Mouse (Mus musculus): ENCODE results near the gene Hhipl2. TPM values are rescaled to one million over a fixed set of nuclear protein-coding genes. Genes with fewer than 3 reads are reported as not detected.

Gene Hhipl2
- polyA plus RNA-seq, 1 experiment from 2014 or later, result 0.95 TPM

DNA sequence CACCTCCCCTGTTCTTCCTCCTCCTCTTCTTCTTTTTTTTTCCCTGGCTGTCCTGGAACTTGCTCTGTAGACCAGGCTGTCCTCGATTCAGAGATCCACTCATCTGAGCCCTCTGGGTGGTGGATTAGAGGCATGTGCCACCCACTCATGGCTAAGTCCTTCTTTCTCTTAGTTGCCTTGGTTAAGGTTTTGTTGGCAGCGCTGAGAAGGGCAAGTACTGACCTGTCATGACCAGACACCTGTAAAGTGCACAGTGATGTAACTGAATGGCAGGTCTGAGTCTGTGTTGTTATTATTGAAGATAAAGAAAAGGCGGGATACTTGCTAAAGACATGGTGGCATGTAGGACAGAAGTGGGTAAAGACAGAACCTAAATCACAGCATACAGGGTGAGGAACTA, 14.6 kb upstream of the Hhipl2 start:
- Histone ChIP-seq H3K9me3 (no peaks in the 10 kb centered on the region), H3K27me3 (no peaks in the 10 kb centered on the region), H3K9ac (no peak overlapping the region), H3K27ac (no peak overlapping the region), H3K4me2 (no peak overlapping the region), H3K4me3 (no peak overlapping the region), H3K36me3 (peaks cover 71% of the 10 kb centered on the region), H3K4me1 (no peaks in the 10 kb centered on the region)
- WGBS, result 94% methylated on average over 3 of the region's 3 CpGs
- ATAC-seq (ENCODE audit: insufficient number of reproducible peaks, low FRiP score, low TSS enrichment, low read depth), result no peak

- H3K9ac ChIP-seq, result no peak overlapping the region
- no peak overlapping the region for H3K27ac ChIP-seq
- 84% methylated on average over 15 of the region's 15 CpGs for WGBS
- ATAC-seq (ENCODE audit: insufficient number of reproducible peaks, low FRiP score, low TSS enrichment, low read depth), result no peak
- H3K4me2 ChIP-seq, result no peak overlapping the region
- no peaks in the 10 kb centered on the region for H3K27me3 ChIP-seq
- H3K36me3 ChIP-seq, result peaks cover 28% of the 10 kb centered on the region
- H3K9me3 ChIP-seq, result no peaks in the 10 kb centered on the region
- H3K4me3 ChIP-seq, result no peak overlapping the region
- H3K4me1 ChIP-seq, result no peaks in the 10 kb centered on the region
Observed at GRCm38 (mm10) chr1:183414081-183414727, 3.8 kb upstream of the Hhipl2 start.

GRCm38 (mm10) chr1:183419741-183420140, 1.7 kb downstream of the Hhipl2 start:
- H3K4me1 ChIP-seq, result no peaks in the 10 kb centered on the region
- no peak overlapping the region for H3K4me2 ChIP-seq
- WGBS, result 72% methylated on average over 7 of the region's 7 CpGs
- no peaks in the 10 kb centered on the region for H3K36me3 ChIP-seq
- no peak for ATAC-seq (ENCODE audit: insufficient number of reproducible peaks, low FRiP score, low TSS enrichment, low read depth)
- no peak overlapping the region for H3K9ac ChIP-seq
- no peaks in the 10 kb centered on the region for H3K9me3 ChIP-seq
- H3K27ac ChIP-seq, result no peak overlapping the region
- no peaks in the 10 kb centered on the region for H3K27me3 ChIP-seq
- no peak overlapping the region for H3K4me3 ChIP-seq

DNA sequence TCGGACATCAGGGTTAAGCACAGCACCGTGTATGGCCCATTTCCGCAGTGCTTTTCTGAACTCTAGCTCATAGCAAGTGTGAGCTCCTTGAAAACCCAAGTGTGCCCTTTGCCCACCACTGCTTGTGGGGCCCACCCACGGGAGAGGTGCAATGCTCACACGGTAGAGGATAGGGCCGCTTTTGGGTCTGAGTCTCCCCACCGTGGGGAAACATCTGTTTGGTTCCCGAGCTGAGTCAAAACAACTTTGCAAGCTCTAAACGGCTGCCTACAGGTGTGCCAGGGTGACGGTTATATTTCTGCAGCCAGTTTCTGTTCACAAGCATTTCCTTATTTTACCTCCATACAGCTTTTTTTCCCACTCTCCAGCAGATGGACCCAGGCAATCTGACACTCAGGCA, 2.3 kb downstream of the Hhipl2 start:
- no peak for ATAC-seq (ENCODE audit: insufficient number of reproducible peaks, low FRiP score, low TSS enrichment, low read depth)
- Histone ChIP-seq H3K4me3 (no peak overlapping the region), H3K9ac (no peak overlapping the region), H3K27ac (no peak overlapping the region), H3K27me3 (no peaks in the 10 kb centered on the region), H3K4me1 (no peaks in the 10 kb centered on the region), H3K4me2 (no peak overlapping the region), H3K9me3 (no peaks in the 10 kb centered on the region), H3K36me3 (no peaks in the 10 kb centered on the region)
- WGBS, result 80% methylated on average over 10 of the region's 10 CpGs

DNA sequence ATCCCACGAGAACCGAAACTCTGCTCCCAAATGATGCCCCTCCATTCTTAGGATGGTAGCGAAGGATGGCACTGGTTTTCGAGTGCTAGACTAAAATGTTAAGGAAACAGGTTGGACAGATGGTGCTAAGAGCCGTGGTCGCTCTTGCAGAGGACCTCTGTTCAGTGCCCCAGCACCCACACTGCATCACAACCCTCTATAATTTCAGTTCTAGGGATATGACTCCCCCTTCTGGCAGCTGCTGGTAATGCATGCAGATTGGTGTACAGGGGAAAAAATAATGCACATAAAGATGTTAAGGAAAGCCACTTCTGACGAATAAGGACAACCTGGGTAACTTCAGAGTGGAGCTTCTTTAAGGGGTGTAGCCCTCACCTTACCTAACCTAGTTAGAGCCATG, 6.1 kb downstream of the Hhipl2 start:
- 92% methylated on average over 7 of the region's 7 CpGs for WGBS
- Histone ChIP-seq H3K4me2 (no peak overlapping the region), H3K9ac (no peak overlapping the region), H3K4me1 (no peaks in the 10 kb centered on the region), H3K27me3 (no peaks in the 10 kb centered on the region), H3K9me3 (no peaks in the 10 kb centered on the region), H3K4me3 (no peak overlapping the region), H3K27ac (no peak overlapping the region), H3K36me3 (no peaks in the 10 kb centered on the region)
- ATAC-seq (ENCODE audit: insufficient number of reproducible peaks, low FRiP score, low TSS enrichment, low read depth), result no peak

GRCm38 (mm10) chr1:183434918-183435317, 16.9 kb downstream of the Hhipl2 start:
- no peak for ATAC-seq (ENCODE audit: insufficient number of reproducible peaks, low FRiP score, low TSS enrichment, low read depth)
- H3K4me3 ChIP-seq, result no peak overlapping the region
- no peaks in the 10 kb centered on the region for H3K36me3 ChIP-seq
- H3K27me3 ChIP-seq, result no peaks in the 10 kb centered on the region
- no peak overlapping the region for H3K27ac ChIP-seq
- no peak overlapping the region for H3K4me2 ChIP-seq
- H3K9me3 ChIP-seq, result no peaks in the 10 kb centered on the region
- no peak overlapping the region for H3K9ac ChIP-seq
- 84% methylated on average over 9 of the region's 9 CpGs for WGBS
- 0 out of 2 replicates have a peak, but pooled peaks cover 12% of the 10 kb centered on the region for H3K4me1 ChIP-seq

DNA sequence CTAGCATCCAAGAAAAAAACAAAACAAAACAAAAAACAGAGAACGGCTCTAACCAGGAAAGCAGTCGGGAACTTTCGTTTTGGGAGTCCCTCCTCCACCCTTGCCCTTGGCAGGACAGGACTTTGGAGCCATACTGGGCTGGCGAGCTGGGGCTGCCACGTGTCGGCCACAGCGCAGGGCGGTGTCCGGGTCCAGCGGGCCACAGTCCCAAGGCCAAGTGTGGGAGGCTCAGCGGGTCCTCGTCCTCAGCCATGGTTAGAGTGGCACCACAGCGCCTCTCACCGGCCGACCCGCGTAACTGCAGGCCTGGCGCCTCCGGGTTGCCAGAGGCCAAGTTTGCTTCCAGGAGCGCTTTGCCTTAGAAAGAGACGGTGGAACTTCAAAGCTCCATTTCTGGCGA, 21.0 kb downstream of the Hhipl2 start:
- Histone ChIP-seq H3K36me3 (no peaks in the 10 kb centered on the region), H3K9me3 (no peaks in the 10 kb centered on the region), H3K9ac (no peak overlapping the region), H3K4me1 (peaks cover 19% of the 10 kb centered on the region), H3K4me3 (peak overlapping the region; percentile 21), H3K4me2 (peak overlapping the region; percentile 29; the same call in 1 of the 2 replicates), H3K27ac (no peak overlapping the region), H3K27me3 (no peaks in the 10 kb centered on the region)
- 32% methylated on average over 22 of the region's 22 CpGs for WGBS
- ATAC-seq (ENCODE audit: insufficient number of reproducible peaks, low FRiP score, low TSS enrichment, low read depth), result no peak

DNA sequence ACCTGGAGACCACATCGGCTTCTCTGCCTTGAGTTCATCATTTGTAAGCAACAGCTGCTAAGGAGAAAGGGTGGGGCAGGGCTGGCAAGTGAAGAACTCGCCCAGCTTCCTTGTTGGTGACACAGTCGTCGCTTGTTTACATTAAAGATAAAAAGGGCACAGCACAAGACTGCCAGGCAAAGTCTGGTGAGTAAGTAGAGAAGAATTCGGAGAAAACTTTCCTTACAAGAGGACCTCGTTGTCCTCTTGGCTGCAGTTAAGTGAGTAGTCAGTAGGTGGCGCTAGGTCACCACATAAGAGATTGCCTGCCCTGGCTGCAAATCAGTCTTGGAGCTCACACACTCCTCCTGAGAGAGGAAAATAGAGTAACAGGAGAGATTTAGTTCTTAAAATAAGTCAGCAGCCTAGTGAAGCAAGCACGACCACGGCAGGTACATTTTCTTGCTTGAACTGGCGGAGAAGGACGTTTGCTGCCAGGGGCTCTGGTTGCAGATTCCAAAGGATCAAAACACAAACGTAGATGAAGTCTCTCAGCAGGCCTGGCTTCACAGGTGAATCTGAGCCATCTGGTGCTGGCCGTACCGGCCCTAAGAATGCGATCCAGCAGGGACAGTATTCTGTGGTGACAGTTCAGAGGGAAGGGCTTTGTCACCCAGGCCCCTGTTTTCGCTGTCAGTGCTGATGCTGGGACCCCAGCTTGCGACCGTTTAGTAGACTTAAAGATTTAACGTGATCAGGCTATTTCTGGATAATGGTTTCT, 24.2 kb downstream of the Hhipl2 start:
- Histone ChIP-seq H3K27me3 (no peaks in the 10 kb centered on the region), H3K4me1 (peaks cover 19% of the 10 kb centered on the region), H3K9ac (no peak overlapping the region), H3K9me3 (no peaks in the 10 kb centered on the region), H3K36me3 (no peaks in the 10 kb centered on the region), H3K4me3 (no peak overlapping the region), H3K4me2 (no peak overlapping the region), H3K27ac (no peak overlapping the region)
- 18% methylated on average over 19 of the region's 19 CpGs for WGBS
- ATAC-seq (ENCODE audit: insufficient number of reproducible peaks, low FRiP score, low TSS enrichment, low read depth), result no peak

DNA sequence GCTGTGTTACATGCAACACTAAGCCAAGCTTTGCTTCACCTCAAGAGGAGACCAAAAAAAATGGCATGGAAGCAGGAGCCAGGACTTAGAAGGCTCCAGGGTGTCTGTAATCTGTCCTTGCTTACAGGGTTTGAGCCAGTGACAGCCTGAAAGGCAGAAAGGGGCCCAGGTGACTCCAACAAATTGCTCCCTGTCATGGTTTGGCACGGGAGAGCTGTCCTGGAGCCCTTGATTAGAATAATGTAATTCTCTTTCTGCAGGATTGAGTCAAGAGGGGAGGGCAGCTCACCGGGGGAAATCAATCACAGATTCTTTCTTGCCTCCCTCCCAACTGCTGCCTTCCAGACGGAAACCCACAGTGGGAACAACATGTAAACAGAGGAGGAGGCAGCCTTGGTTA, 35.1 kb downstream of the Hhipl2 start:
- Histone ChIP-seq H3K4me1 (no peaks in the 10 kb centered on the region), H3K36me3 (no peaks in the 10 kb centered on the region), H3K27ac (no peak overlapping the region), H3K9me3 (no peaks in the 10 kb centered on the region), H3K4me2 (no peak overlapping the region), H3K27me3 (no peaks in the 10 kb centered on the region), H3K9ac (no peak overlapping the region), H3K4me3 (no peak overlapping the region)
- no peak for ATAC-seq (ENCODE audit: insufficient number of reproducible peaks, low FRiP score, low TSS enrichment, low read depth)
- 30% methylated on average over 3 of the region's 3 CpGs for WGBS

Other genes with a start within 250 kb of the Hhipl2 start
- gene Disp1, start 196.7 kb upstream of the Hhipl2 start, polyA plus RNA-seq (2015; fragmentation: Nextera tagmentation; extraction: Ambion mirVana), result 30.3 and 34.8 TPM in 2 replicates
- 54.7 and 59.0 TPM in 2 replicates for gene Aida, start 121.6 kb upstream of the Hhipl2 start, polyA plus RNA-seq (2015; fragmentation: Nextera tagmentation; extraction: Ambion mirVana)
- gene Brox, start 120.9 kb upstream of the Hhipl2 start, polyA plus RNA-seq (2015; fragmentation: Nextera tagmentation; extraction: Ambion mirVana), result 39.5 and 40.4 TPM in 2 replicates
- gene Mia3, start 48.7 kb upstream of the Hhipl2 start, polyA plus RNA-seq (2015; fragmentation: Nextera tagmentation; extraction: Ambion mirVana), result 110 and 134 TPM in 2 replicates
- gene Taf1a, start 29.2 kb upstream of the Hhipl2 start, polyA plus RNA-seq (2015; fragmentation: Nextera tagmentation; extraction: Ambion mirVana), result 20.6 TPM in 2 replicates